Mouse (Mus musculus) ES-Bruce4 (cell line): ENCODE data around the gene Sp3.

Experiments used
- EP300 ChIP-seq: IDR thresholded peaks from 2 replicates; pipeline ENCODE4 v1.6.1; 2011; ENCODE audit warnings: low read depth, low read length; ENCODE audit not compliant: insufficient read depth
- POLR2A ChIP-seq: IDR thresholded peaks from one replicate; pipeline ENCODE4 v1.8.1; 2011; ENCODE audit warnings: low read length; ENCODE audit not compliant: insufficient read depth

- no peak for TF ChIP-seq POLR2A
- TF ChIP-seq EP300: no peak
Observed at GRCm38 (mm10) chr2:73029846-73030245, 49.6 kb upstream of the Sp3 start.
